ENCODE assay signal across 8 mouse cellular contexts in the genomic region with DNA sequence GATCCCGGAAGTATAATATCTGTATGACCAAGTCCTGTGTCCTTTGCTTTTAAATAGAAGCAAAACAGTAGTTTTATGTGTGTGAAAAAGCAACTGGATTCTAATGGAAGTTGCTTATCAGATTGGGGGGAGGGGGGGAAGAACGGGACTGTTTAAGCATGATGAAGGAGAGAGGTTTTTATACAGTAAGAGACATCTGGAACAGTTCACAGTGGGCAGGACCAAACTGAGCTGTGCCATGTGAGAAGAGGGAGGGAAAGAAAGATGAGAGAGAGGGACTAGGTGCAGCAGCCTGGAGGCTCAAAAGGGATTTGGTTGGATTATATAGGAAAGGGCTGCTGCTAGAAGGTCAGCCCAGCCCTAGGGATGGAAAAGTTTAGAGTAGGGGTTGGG. TPM values are rescaled to one million over a fixed set of nuclear protein-coding genes. Genes with fewer than 3 reads are reported as not detected.
DNase-seq lines count a peak whose midpoint lies in the region; ATAC-seq and TF ChIP-seq lines count a peak whose summit lies in the region.

No protein-coding gene starts in this region.

- peak overlapping the region; percentile 78 for H3K4me2 ChIP-seq in embryonic facial prominence, embryonic 14.5 days (ENCODE audit: low read depth, low read length)
- H3K4me2 ChIP-seq in intestine, postnatal 0 days (replicated peaks; ENCODE audit: low read depth), result peak overlapping the region; percentile 80
- peak overlapping the region; percentile 80 for H3K4me2 ChIP-seq in myocyte (ENCODE audit: low read depth)

- peak overlapping the region; percentile 18 for H3ac ChIP-seq in C2C12 (ENCODE audit: control insufficient read depth, insufficient read length, low read depth)
- peak overlapping the region; percentile 28 for H3ac ChIP-seq in myocyte (ENCODE audit: control insufficient read depth, insufficient read length)

- no peak for TF ChIP-seq CTCF in C2C12 (IDR thresholded peaks at IDR 0.05; ENCODE audit: control insufficient read depth, insufficient read depth, insufficient read length)
- no peak for TF ChIP-seq CTCF in intestine, postnatal 0 days (IDR thresholded peaks at IDR 0.05; ENCODE audit: low read depth)

- WGBS in embryonic facial prominence, embryonic 14.5 days, result 3% methylated on average over 2 of the region's 2 CpGs
- 4% methylated on average over 2 of the region's 2 CpGs for WGBS in intestine, postnatal 0 days

- peak; percentile 85 for ATAC-seq in embryonic facial prominence, embryonic 14.5 days (ENCODE audit: low read depth)
- ATAC-seq in intestine, postnatal 0 days, result peak; percentile 73

- DNase-seq in embryo, embryonic 11 days, result peak; percentile 27
- no peak for DNase-seq in embryo, embryonic 10.5 days (ENCODE audit: low spot score)
- DNase-seq in embryonic facial prominence, embryonic 14.5 days (ENCODE audit: low spot score), result peak; percentile 49
- no peak for DNase-seq in urinary bladder, postnatal 25 days (ENCODE audit: low spot score)
- DNase-seq in lung, postnatal 25 days (ENCODE audit: low spot score), result no peak

- H3K9me3 ChIP-seq in embryonic facial prominence, embryonic 14.5 days (ENCODE audit: control insufficient read depth, low read length), result no peaks in the 10 kb centered on the region
- no peaks in the 10 kb centered on the region for H3K9me3 ChIP-seq in intestine, postnatal 0 days (ENCODE audit: control insufficient read depth)

- H3K4me3 ChIP-seq in C2C12 (ENCODE audit: insufficient read depth, poor library complexity, severe bottlenecking) (peak overlapping the region; percentile 57), myocyte (peak overlapping the region; percentile 60)
- H3K4me3 ChIP-seq in embryonic facial prominence, embryonic 14.5 days (ENCODE audit: low read depth, low read length), result peak overlapping the region; percentile 66
- H3K4me3 ChIP-seq in intestine, postnatal 0 days (ENCODE audit: low read depth, low read length), result peak overlapping the region; percentile 56

- H3K9ac ChIP-seq in embryonic facial prominence, embryonic 14.5 days (ENCODE audit: low read depth, low read length), result peak overlapping the region; percentile 78
- H3K9ac ChIP-seq in intestine, postnatal 0 days (ENCODE audit: low read depth, low read length), result peak overlapping the region; percentile 67

- H3K36me3 ChIP-seq in C2C12 (ENCODE audit: control insufficient read depth, insufficient read depth) (peaks cover 6% of the 10 kb centered on the region), myocyte (ENCODE audit: control insufficient read depth, insufficient read depth) (peaks cover 9% of the 10 kb centered on the region)
- no peaks in the 10 kb centered on the region for H3K36me3 ChIP-seq in embryonic facial prominence, embryonic 14.5 days (ENCODE audit: control insufficient read depth, insufficient read depth, low read length)
- no peaks in the 10 kb centered on the region for H3K36me3 ChIP-seq in intestine, postnatal 0 days (ENCODE audit: control insufficient read depth, insufficient read depth)

- H3K27me3 ChIP-seq in C2C12 (ENCODE audit: control insufficient read depth, insufficient read depth, insufficient read length) (no peaks in the 10 kb centered on the region), myocyte (ENCODE audit: control insufficient read depth, insufficient read depth, insufficient read length) (no peaks in the 10 kb centered on the region)
- H3K27me3 ChIP-seq in embryonic facial prominence, embryonic 14.5 days (replicated peaks; ENCODE audit: control insufficient read depth, insufficient read depth, low read length), result no peaks in the 10 kb centered on the region
- H3K27me3 ChIP-seq in intestine, postnatal 0 days (replicated peaks; ENCODE audit: control insufficient read depth, insufficient read depth, low read length), result no peaks in the 10 kb centered on the region

- H3K79me2 ChIP-seq in C2C12 (ENCODE audit: control insufficient read depth, insufficient read depth) (peaks cover 32% of the 10 kb centered on the region), myocyte (ENCODE audit: control insufficient read depth, insufficient read depth) (peaks cover 23% of the 10 kb centered on the region)

- H3K27ac ChIP-seq in embryonic facial prominence, embryonic 14.5 days (replicated peaks; ENCODE audit: low read depth, low read length), result peak overlapping the region; percentile 75
- peak overlapping the region; percentile 68; the same call in 1 of the 2 replicates for H3K27ac ChIP-seq in intestine, postnatal 0 days (ENCODE audit: low read depth, low read length)

- H3K79me3 ChIP-seq in C2C12 (ENCODE audit: low read depth), result peaks cover 15% of the 10 kb centered on the region

- H3K4me1 ChIP-seq in embryonic facial prominence, embryonic 14.5 days (ENCODE audit: control insufficient read depth, insufficient read depth, low read length), result peaks cover 7% of the 10 kb centered on the region; the same call in 1 of the 2 replicates
- H3K4me1 ChIP-seq in intestine, postnatal 0 days (replicated peaks; ENCODE audit: control insufficient read depth, insufficient read depth, low read length), result no peaks in the 10 kb centered on the region

- no peak for TF ChIP-seq POLR2A in myocyte (IDR thresholded peaks at IDR 0.05; ENCODE audit: insufficient read length, low read depth)

TF ChIP-seq in C2C12, 6 proteins besides CTCF, POLR2A, EP300 and RAD21:
- no peak for TF ChIP-seq FOSL1 (IDR thresholded peaks at IDR 0.05; ENCODE audit: insufficient read depth, low read length, poor library complexity, severe bottlenecking)
- TF ChIP-seq MAX (IDR thresholded peaks at IDR 0.05), result no peak
- TF ChIP-seq MYOD1 (IDR thresholded peaks at IDR 0.05; ENCODE audit: control insufficient read depth, insufficient read length, low read depth), result no peak
- TF ChIP-seq USF1 (IDR thresholded peaks at IDR 0.05; ENCODE audit: low read depth), result no peak
- TF ChIP-seq CEBPB (IDR thresholded peaks at IDR 0.05; ENCODE audit: low read depth), result no peak
- no peak for TF ChIP-seq MYOG (IDR thresholded peaks at IDR 0.05; ENCODE audit: control insufficient read depth, extremely low read depth, insufficient read length)

TF ChIP-seq in myocyte, 11 proteins besides CTCF, POLR2A, EP300 and RAD21:
- TF ChIP-seq MYOG (IDR thresholded peaks at IDR 0.05; ENCODE audit: control insufficient read depth in 1 of 3, insufficient read depth in 1 of 3, insufficient read length in 2 of 3, low read depth in 2 of 3) (no peak), TCF12 (IDR thresholded peaks at IDR 0.05; ENCODE audit: insufficient read depth, poor library complexity, severe bottlenecking) (no peak), USF1 (IDR thresholded peaks at IDR 0.05; ENCODE audit: low read depth) (no peak), MYOD1 (IDR thresholded peaks at IDR 0.05; ENCODE audit: control insufficient read depth in 1 of 3, insufficient read length in 2 of 3, low read depth in 2 of 3) (no peak), MAX (IDR thresholded peaks at IDR 0.05; ENCODE audit: low read depth) (no peak), SRF (IDR thresholded peaks at IDR 0.05; ENCODE audit: control insufficient read depth, insufficient read length, low read depth) (no peak), E2F4 (IDR thresholded peaks at IDR 0.05; ENCODE audit: insufficient read depth) (no peak), POLR2AphosphoS2 (IDR thresholded peaks at IDR 0.05; ENCODE audit: insufficient read length, low read depth) (no peak), TCF3 (IDR thresholded peaks at IDR 0.05; ENCODE audit: insufficient read length, low read depth) (no peak), REST (IDR thresholded peaks at IDR 0.05; ENCODE audit: insufficient read depth, insufficient read length) (no peak), CEBPB (IDR thresholded peaks at IDR 0.05; ENCODE audit: insufficient read depth, poor library complexity, severe bottlenecking) (no peak)

RNA-seq across cellular contexts. Expression of gene Chac2, which starts 0.5 kb away (rescaled TPM):
- polyA plus RNA-seq in C2C12 (2012; fragmentation: generic; extraction: Trizol) (4.2 TPM), myocyte (2012; fragmentation: generic; extraction: Trizol) (8.0 TPM)
- 12.5 and 15.0 TPM in 2 replicates for polyA plus RNA-seq in embryonic facial prominence, embryonic 14.5 days (2014; fragmentation: Nextera tagmentation; extraction: Ambion mirVana)
- polyA plus RNA-seq in intestine, postnatal 0 days (2015; fragmentation: Nextera tagmentation; extraction: Ambion mirVana), result 12.0 and 13.0 TPM in 2 replicates

RNA-seq across cellular contexts. Expression of gene Erlec1, which starts 32.5 kb away (rescaled TPM):
- polyA plus RNA-seq in C2C12 (2012; fragmentation: generic; extraction: Trizol), result 10.3 TPM
- polyA plus RNA-seq in embryonic facial prominence, embryonic 14.5 days (2014; fragmentation: Nextera tagmentation; extraction: Ambion mirVana), result 15.5 and 16.4 TPM in 2 replicates
- polyA plus RNA-seq in intestine, postnatal 0 days (2015; fragmentation: Nextera tagmentation; extraction: Ambion mirVana), result 12.7 and 13.2 TPM in 2 replicates
- 16.3 TPM for polyA plus RNA-seq in myocyte (2012; fragmentation: generic; extraction: Trizol)

Comparison
In these comparisons a context has a peak if more than half of its experiments do, and no peak if none do; other contexts are left out.
1. DNase-seq: peak in embryo, embryonic 11 days (single experiment) and embryonic facial prominence, embryonic 14.5 days (single experiment); none in embryo, embryonic 10.5 days (single experiment), urinary bladder, postnatal 25 days (single experiment) and lung, postnatal 25 days (single experiment).
2. Peak in every context shown above with its lines, with median percentiles within 50 percentile points of each other: H3K4me3 ChIP-seq and H3K4me2 ChIP-seq.